Mouse (Mus musculus): ENCODE results near the gene Sipa1l1.

The Sipa1l1 gene

GRCm38 (mm10) chr12:82293545-82294247 lies 124.6 kb downstream of the Sipa1l1 start:
- in situ Hi-C loops (cut with MboI, MseI), result no loop called here

DNA sequence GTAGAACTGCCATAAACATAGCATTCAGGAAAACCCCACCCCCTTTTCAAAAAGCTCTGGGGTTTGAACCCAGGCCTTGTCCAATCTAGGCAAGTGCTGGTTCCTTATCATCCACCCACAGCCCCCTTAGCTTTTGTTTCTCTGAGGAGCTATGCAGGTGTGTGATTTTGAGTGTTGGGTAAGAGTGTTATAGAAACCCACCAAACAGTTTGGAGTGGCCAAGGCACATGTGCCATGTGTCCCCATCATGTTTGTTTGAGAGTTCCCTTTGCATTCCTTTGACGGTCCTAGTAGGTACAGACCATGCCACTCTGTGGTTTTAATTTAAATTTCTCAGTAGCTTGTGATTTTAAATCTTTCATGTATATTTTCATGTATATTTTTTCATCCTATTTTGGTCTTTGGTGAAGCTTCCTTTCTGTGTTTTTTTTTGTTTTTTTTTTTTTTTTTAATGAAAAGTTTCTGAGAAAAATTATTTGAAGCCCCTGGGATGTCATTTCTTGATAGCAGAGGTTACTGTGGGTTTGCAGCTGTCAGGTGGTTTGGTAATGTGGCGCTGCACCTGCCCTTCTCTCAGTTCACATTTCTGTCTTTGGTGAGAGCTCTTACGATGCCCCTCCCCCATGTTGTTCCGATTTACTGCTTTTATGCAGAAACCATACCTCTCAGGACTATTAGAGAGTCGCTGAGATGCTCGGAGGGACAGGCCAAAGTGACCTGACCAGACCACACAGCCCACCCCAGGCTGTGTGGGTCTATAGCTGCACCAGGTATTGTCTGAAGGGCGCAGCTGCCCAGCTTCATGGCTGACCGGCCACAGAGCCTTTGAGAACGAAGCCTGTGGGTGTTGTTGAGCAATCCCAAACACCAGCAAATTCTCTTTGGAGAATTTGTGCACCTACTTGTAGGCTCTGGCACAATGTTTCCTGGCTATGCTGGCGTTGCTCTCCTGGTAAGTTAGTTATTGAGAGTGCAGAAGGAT lies 126.1 kb downstream of the Sipa1l1 start:
- in situ Hi-C loops (cut with MboI, MseI), result no loop called here

DNA sequence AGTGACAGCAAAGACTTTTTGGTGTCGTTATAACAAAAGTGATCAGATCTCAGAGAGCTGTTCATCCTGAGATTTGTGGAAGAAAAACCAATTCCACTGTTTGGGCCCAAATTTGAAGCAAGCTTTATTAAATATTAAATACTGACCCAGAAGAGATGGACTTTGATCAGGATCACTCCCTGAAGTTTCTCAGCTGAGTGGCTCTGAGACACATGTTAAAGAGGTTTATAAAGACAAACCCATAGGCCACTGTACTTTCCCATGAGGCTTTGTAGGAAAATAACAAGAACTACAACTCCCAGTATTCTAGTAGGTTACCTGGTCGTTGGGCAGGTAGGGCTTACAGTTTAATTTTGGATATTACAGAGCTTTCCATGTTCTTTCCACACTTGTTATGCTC lies 127.2 kb downstream of the Sipa1l1 start:
- in situ Hi-C loops (cut with MboI, MseI), result no loop called here

- in situ Hi-C loops (cut with MboI, MseI), result no loop called here
These were observed 128.1 kb downstream of the Sipa1l1 start for GRCm38 (mm10) chr12:82297196-82297595.

DNA sequence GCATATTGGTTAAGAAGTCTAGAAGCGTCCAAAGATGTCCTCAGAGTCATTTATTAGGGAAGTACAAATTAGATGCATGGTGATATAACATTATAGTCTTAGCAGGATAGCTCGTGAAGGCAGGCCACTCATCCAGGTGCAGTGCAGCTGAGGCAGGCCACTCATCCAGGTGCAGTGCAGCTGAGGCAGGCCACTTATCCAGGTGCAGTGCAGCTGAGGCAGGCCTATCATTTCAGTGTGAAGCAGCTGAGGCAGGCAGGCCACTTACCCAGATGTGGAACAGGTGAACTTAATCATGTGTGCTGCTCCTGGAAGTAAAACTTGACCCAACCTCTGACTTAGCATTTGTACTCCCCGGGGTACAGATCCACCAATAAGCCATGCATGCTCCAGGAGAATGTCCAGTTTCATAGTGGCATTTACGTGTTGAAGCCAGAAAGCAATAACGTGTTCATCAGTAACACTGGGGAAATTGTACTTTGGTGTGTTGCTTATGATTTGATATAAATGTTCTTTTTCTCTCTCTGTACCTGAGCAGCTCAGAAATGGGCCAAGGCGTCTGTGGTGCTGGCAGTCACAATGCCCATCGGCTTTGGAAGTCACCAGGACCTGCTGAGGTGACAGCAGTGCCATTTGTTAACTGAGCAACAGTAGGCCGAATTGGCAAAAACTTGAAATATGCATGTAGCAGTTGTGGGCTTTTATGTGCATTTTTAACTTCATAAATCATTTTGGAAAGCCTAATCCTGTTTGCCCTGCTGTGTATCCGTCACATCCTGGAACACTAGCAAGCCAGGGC lies 129.7 kb downstream of the Sipa1l1 start:
- in situ Hi-C loops (cut with MboI, MseI), result no loop called here

- in situ Hi-C loops (cut with MboI, MseI), result loop anchor here (25.0 kb wide), 1 partner anchor 1342 kb away; the partner anchor contains the start of gene Slc10a1
These were observed 135.0 kb downstream of the Sipa1l1 start for GRCm38 (mm10) chr12:82304140-82304539.

DNA sequence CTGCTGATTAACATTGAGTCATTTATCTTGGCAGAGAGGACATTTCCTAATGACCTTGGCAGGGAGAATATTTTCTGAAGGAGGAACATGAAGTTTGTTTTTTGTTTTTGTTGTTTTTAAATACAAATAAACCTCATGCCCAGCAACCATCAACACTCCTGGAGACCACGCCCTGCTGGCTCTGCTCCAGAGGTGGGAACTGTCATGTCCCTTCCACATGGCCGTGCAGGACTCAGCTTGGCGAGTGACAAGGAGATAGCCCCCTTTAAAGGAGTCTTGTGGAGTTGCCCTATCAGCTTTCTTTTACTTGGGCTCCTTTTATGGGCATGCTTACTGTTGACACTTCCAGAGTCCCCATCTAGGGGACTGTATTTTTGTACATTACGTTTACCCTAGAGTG lies 136.9 kb downstream of the Sipa1l1 start:
- in situ Hi-C loops (cut with MboI, MseI), result loop anchor here (25.0 kb wide), 1 partner anchor 1344 kb away; the partner anchor contains the start of gene Slc10a1

GRCm38 (mm10) chr12:82311593-82311992 lies 142.5 kb downstream of the Sipa1l1 start:
- in situ Hi-C loops (cut with MboI, MseI), result loop anchor here (25.0 kb wide), 1 partner anchor 1349 kb away; the partner anchor contains the start of gene Slc10a1

DNA sequence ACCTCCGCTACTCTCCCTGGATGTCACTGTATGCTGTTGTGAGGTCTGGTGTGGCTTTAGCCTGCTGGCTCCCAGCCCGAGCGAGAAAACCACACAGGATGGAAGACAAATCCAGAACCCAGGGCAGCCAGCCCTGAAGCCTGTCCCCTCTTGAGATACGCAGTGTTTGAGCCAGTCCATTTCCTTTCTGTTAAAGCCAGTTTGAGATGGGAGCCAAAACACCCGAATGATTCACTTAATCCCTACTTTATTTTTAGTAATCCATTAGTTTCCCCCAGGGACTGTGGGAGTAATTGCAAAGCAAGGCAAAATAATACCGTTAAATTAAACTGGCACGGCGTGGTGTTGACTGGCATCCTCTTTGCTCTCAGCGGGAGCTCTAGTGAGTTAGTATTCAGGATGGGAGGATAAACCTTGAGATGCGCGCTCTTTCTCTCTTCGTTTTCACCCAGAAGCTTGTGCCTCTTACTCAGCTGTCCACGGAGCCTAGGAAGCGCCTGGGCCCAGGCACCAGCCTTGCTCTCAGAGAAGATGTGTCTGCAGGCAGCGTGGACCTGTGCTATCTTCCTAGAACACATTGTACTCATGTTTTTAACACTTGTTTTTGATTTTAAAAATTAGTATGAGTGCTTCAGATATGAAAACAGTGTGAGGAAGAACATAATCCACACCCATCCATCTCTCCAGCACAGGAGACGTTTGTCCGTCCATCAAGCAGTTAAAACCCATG lies 143.1 kb downstream of the Sipa1l1 start:
- in situ Hi-C loops (cut with MboI, MseI), result loop anchor here (25.0 kb wide), 1 partner anchor 1350 kb away; the partner anchor contains the start of gene Slc10a1

GRCm38 (mm10) chr12:82313091-82313490 lies 144.0 kb downstream of the Sipa1l1 start:
- in situ Hi-C loops (cut with MboI, MseI), result loop anchor here (25.0 kb wide), 1 partner anchor 1351 kb away; the partner anchor contains the start of gene Slc10a1

- in situ Hi-C loops (cut with MboI, MseI), result loop anchor here (25.0 kb wide), 1 partner anchor 1357 kb away; the partner anchor contains the start of gene Slc10a1
These were observed 150.5 kb downstream of the Sipa1l1 start for GRCm38 (mm10) chr12:82319436-82320131.

DNA sequence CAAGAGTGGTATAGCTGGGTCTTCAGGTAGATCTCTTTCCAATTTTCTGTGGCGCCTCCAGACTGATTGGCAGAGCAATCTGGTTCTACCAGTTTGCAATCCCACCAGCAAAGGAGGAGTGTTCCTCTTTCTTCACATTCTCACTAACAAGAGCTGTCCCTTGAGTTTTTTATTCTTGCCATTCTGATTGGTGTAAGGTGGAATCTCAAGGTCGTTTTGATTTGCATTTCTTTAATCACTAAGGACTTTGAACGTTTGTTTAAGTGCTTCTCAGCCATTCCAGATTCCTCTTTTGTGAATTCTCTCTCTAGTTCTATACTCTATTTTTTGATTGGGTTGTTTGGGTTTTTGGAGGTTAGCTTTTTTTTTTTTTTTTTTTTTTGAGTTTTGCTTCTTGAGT lies 151.1 kb downstream of the Sipa1l1 start:
- in situ Hi-C loops (cut with MboI, MseI), result loop anchor here (25.0 kb wide), 1 partner anchor 1358 kb away; the partner anchor contains the start of gene Slc10a1

GRCm38 (mm10) chr12:82321397-82321796 lies 152.3 kb downstream of the Sipa1l1 start:
- in situ Hi-C loops (cut with MboI, MseI), result loop anchor here (25.0 kb wide), 1 partner anchor 1359 kb away; the partner anchor contains the start of gene Slc10a1

DNA sequence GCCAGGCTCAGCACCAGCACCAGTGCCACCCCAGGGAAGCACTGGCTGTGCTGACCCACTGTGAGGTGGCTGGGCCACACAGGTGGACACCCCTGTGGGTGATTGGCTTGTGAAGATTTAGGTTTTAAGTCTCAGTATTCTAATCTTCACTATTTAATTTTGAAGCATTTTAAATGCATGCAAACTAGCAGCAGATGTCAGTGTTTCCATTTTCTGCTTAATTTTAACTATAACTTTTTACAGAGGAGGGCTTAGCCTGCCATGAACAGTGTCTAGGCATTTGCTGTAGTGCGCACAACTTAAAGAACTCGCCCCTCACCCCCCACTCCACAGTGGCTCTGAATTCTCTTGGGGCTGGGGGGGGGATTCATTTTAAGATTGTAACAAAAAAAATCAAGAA lies 152.7 kb downstream of the Sipa1l1 start:
- in situ Hi-C loops (cut with MboI, MseI), result loop anchor here (25.0 kb wide), 1 partner anchor 1360 kb away; the partner anchor contains the start of gene Slc10a1

- in situ Hi-C loops (cut with MboI, MseI), result loop anchor here (25.0 kb wide), 1 partner anchor 1361 kb away; the partner anchor contains the start of gene Slc10a1
These were observed 153.8 kb downstream of the Sipa1l1 start for GRCm38 (mm10) chr12:82322759-82323451.

- in situ Hi-C loops (cut with MboI, MseI), result loop anchor here (25.0 kb wide), 1 partner anchor 1362 kb away; the partner anchor contains the start of gene Slc10a1
These were observed 155.5 kb downstream of the Sipa1l1 start for GRCm38 (mm10) chr12:82324621-82325020.

- in situ Hi-C loops (cut with MboI, MseI), result no loop called here
These were observed 156.4 kb downstream of the Sipa1l1 start for GRCm38 (mm10) chr12:82325502-82325901.

DNA sequence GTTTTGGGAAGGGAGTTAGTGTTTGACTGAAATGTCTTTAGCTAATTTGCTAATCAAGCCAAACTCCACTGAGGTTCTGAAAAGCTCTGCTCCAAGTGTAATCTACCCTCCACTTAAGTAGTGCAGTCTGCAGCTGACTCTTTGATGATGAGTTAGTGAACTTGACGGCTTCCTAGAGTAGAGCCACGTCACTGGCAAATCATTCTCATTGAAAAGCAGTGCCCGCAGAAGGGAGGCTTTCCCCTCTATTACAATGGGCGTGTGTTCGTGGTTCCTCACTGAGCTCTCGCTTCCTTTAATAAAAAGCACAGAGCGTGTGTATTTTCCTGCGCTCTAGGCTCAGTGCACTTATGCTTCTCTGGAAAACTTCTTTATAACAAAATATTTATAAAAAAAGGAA lies 157.3 kb downstream of the Sipa1l1 start:
- in situ Hi-C loops (cut with MboI, MseI), result no loop called here

DNA sequence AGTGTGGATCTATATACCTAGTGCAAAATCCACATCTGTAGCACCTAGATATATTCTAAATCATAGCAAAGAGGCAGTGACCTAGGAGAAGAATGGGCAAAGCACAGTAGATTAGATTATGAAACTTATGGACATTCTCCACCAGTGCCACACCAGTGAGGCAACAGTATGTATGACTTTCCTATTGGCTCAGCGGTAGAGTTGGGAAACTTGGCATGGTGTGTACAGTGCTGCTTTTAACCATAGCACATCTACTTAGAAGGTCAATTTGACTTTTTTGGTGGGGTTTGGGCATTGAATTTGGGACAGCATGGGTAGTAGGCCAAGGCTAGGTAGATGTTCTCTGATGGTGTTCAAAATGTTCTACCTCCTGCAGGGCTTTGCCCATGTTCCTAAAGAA lies 159.0 kb downstream of the Sipa1l1 start:
- in situ Hi-C loops (cut with MboI, MseI), result no loop called here
